Mouse (Mus musculus) adrenal gland, adult 18-20 months (tissue): ENCODE results near the gene Col6a5. TPM values are rescaled to one million over a fixed set of nuclear protein-coding genes. Genes with fewer than 3 reads are reported as not detected.

Experiments used
- DNase-seq, 2 experiments: peaks; one replicate each; pipeline ENCODE4 v3.0.0; 2021 to 2022; ENCODE audit warnings: low spot score in 2 of 2
- total RNA-seq, 2 experiments: library from RNA; stranded (reverse); gene quantifications; 1 replicate in 1 of 2; 2 replicates in 1 of 2; pipeline ENCODE4 v1.2.3; 2021

Col6a5 gene
- total RNA-seq, 2 experiments from 2014 or later: 1.8 to 5.1 TPM

DNA sequence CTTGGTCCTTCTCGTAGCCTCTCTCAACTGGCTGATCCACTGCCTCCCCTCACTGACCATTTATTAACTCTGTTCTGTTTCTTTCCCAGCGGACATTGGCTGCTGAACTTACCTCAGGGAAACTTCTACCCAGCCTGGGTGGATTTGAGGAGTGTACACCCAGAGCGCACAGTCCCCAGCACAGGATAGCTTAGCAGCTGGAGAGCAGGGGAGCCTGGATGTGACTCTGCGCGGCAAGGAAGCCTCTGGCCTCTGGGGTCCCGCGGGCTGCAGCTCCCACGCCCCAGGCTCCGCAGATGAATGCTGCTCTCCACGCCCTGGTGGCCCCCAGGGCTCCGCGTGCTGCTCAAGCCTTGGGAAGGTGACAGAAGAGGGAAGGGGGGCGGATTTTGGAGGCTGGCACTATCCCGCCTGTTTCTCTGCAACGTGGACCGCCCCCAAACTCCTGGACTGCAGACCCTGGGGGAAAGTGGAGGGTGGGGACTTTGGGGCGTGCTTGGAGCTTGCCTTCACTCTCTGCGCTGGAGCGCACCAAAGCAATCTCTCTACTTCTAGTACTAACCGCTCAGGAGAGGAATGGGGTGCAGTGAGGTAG, 132.6 kb downstream of the Col6a5 start, which contains the start of gene Col6a6:
Gene Col6a6 (minus strand): TSS at position 370 of the 595 bp plus-strand sequence.
- no peak for DNase-seq

GRCm38 (mm10) chr9:105827076-105827647, 133.3 kb downstream of the Col6a5 start:
- DNase-seq: no peak

- no peak for DNase-seq
Observed at GRCm38 (mm10) chr9:105820711-105821110, 139.7 kb downstream of the Col6a5 start.

DNA sequence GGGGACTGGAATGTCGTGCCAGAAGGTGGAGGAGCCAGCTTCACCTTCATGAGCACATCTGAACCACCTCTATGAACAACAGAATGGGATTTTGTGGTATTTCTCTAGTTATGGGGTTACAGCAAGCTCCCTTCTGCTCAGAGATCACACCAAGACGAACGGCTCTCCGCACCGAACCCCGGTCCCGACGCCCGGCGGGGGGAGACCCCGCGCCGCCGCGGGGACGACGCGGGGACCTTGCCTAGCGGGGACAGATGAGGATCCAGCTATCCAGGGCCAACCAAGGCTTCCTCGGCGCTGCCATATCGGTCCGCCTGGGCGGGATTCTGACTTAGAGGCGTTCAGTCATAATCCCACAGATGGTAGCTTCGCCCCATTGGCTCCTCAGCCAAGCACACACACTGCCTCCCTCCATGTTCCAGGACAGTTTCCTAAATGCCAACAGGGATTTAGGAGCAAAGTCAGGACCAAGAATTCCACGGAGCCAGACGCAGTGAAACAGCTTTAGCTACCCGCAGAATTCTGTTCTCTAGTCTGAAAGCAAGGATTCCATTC, 141.2 kb downstream of the Col6a5 start:
- no peak for DNase-seq

GRCm38 (mm10) chr9:105814436-105814835, 146.0 kb downstream of the Col6a5 start:
- DNase-seq: no peak

DNA sequence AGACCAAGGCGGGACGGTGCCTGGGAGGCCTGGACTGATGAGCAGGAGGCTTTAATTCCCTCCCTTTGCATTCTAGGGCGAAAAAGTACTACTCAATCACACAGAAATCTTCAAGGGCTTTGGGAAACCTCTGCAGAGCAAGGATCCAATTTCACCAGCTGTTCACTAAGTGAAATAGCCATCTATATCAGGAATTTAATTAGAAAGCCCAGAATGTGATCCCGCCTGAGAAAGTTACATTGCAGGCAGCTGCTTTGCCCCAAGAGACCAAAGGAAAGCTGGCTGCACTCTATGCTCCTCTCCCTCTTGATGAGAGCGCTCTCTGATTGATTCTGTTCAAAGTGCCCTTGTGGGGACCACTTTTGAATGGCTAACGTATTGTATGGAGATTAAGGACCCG, 149.0 kb downstream of the Col6a5 start:
- DNase-seq: no peak

DNA sequence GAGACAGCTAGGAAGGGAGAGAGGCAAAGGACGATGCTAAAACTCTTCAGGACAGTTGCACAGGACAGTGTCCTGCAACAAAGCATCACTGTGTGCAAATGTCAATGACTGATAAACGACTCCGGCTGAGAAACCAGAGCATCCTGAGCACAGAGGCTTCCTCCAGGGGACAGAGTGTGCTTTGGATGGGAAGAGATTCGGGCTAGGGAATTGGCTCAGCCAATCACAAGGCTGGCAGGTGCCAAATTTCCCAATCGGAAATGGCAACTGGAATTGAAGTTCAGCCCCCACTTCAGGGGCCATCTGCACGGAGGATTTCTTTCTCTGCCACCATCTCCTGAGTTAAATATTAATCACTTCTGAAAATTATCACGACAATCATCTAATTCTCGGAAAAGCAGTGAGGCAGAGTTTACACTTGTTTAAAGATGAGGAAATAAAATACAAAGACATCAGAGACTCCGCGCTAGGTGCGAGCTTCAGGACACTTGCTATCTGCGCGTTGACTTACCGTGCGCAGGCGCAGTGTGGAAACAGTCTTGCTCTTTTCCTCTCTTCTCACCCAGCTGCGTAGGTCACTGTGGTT, 151.4 kb downstream of the Col6a5 start:
- no peak for DNase-seq

Other genes starting within 250 kb of the Col6a5 start
- 1 to 10 TPM in 1 of 2 experiments, under 1 TPM in 1; 0.96 to 2.1 TPM for gene Col6a6, start 132.5 kb downstream of the Col6a5 start, total RNA-seq
- under 1 TPM; 0.10 to 0.30 TPM for gene Col6a4, start 136.1 kb upstream of the Col6a5 start, total RNA-seq
- 1 to 10 TPM; 1.9 to 2.7 TPM for gene Glyctk, start 197.5 kb upstream of the Col6a5 start, total RNA-seq
- gene Wdr82, start 210.3 kb upstream of the Col6a5 start, total RNA-seq: 10 to 100 TPM; 73.7 to 81.6 TPM
- 100 to 1,000 TPM; 105 to 110 TPM for gene Ppm1m, start 239.1 kb upstream of the Col6a5 start, total RNA-seq
- gene Twf2, start 242.5 kb upstream of the Col6a5 start, total RNA-seq: 10 to 100 TPM; 41.1 to 78.7 TPM